ENCODE assay signal across 9 mouse cellular contexts in the genomic region with DNA sequence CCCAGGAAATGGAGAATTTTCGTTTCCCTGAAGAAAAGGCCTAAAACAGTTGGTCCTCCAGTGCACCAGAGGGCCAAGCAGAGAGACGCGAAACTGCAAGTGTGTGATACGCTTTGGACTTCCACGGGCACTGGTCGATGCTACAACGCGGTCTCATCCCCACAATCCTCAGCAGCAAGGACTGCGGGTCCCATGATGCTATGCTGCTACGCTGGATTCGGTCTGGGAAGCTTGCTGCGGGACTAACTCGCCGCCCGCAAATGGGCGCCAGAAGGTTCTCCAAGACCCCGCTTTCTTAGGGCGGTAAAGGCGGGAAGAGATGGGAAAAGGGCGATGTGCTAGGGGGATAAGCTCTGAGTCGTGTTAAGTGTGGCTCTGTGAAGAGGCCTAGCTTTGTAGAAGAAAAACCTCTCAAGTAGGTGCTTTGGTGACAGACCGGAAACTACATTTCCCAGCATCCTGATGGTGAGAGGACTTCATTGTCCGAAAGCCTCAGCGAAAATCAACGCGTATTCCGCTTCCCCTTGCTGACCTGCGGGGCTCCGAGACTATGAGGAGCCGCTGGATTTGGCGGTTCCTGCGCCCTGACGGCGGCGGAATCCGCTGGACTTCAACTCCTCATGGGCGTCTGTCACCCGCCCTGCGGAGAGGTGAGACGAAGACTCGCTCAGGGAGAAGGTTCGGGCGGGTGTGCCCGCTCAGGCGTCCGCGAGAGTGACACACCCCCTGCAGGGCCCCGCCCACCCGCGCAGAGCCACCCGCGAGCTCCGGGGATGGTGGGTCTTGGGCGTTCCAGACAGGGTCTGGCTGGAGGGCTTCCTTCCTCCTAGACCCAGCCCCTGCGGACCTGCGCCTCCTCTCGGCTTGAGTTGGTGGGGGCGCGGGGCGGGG. TPM values are rescaled to one million over a fixed set of nuclear protein-coding genes. Genes with fewer than 3 reads are reported as not detected.
DNase-seq lines count a peak whose midpoint lies in the region; ATAC-seq and TF ChIP-seq lines count a peak whose summit lies in the region.
"Had no signal": no experiment of that assay in that cellular context is flagged by ENCODE, and none has a peak within 500 bp of the region (broad histone marks: within the 10 kb centered on the region; RNA-seq: fewer than 3 reads in every experiment).

Gene Ccdc90b (plus strand): TSS at position 164 of the 891 bp plus-strand sequence.

- H3K4me1 ChIP-seq in brown adipose tissue, adult 24 weeks (ENCODE audit: control insufficient read depth, insufficient read depth, insufficient read length, low read length): no peaks in the 10 kb centered on the region
- no peaks in the 10 kb centered on the region for H3K4me1 ChIP-seq in heart, embryonic 11.5 days (ENCODE audit: control insufficient read depth, insufficient read depth, low read length)
- H3K4me1 ChIP-seq in kidney, embryonic 15.5 days: peaks cover 6% of the 10 kb centered on the region; the same call in 1 of the 2 replicates
- H3K4me1 ChIP-seq in limb, embryonic 15.5 days: peaks cover 4% of the 10 kb centered on the region; the same call in 1 of the 2 replicates
- no peaks in the 10 kb centered on the region for H3K4me1 ChIP-seq in midbrain, postnatal 0 days (ENCODE audit: insufficient read depth, low read length)

- TF ChIP-seq CTCF in C2C12 (IDR thresholded peaks at IDR 0.05; ENCODE audit: control insufficient read depth, insufficient read depth, insufficient read length): peak; percentile 53
- TF ChIP-seq CTCF in midbrain, postnatal 0 days (IDR thresholded peaks at IDR 0.05): peak; percentile 87

- H3K36me3 ChIP-seq in C2C12 (ENCODE audit: control insufficient read depth, insufficient read depth): peaks cover 4% of the 10 kb centered on the region
- H3K36me3 ChIP-seq in heart, embryonic 11.5 days (ENCODE audit: control insufficient read depth, insufficient read depth, low read length): no peaks in the 10 kb centered on the region
- H3K36me3 ChIP-seq in kidney, embryonic 15.5 days: peaks cover 6% of the 10 kb centered on the region
- H3K36me3 ChIP-seq in limb, embryonic 15.5 days: 0 out of 2 replicates have a peak, but pooled peaks cover 5% of the 10 kb centered on the region
- H3K36me3 ChIP-seq in midbrain, postnatal 0 days (ENCODE audit: insufficient read depth, low read length): peaks cover 7% of the 10 kb centered on the region
- H3K36me3 ChIP-seq: G1E had no signal

- under 1% methylated on average over 58 of the region's 60 CpGs for WGBS in heart, embryonic 11.5 days (ENCODE audit: insufficient replicate concordance)
- WGBS in kidney, embryonic 15.5 days: under 1% methylated on average over 60 of the region's 60 CpGs
- under 1% methylated on average over 60 of the region's 60 CpGs for WGBS in limb, embryonic 15.5 days
- under 1% methylated on average over 60 of the region's 60 CpGs for WGBS in midbrain, postnatal 0 days

- no peaks in the 10 kb centered on the region for H3K79me2 ChIP-seq in C2C12 (ENCODE audit: control insufficient read depth, insufficient read depth)

- peak within 1 kb of the TSS; percentile 89 for H3ac ChIP-seq in C2C12 (ENCODE audit: control insufficient read depth, insufficient read length, low read depth)

- H3K27ac ChIP-seq in brown adipose tissue, adult 24 weeks (replicated peaks; ENCODE audit: low read depth, low read length): peak within 1 kb of the TSS; percentile 96
- H3K27ac ChIP-seq in heart, embryonic 11.5 days (ENCODE audit: low read depth, low read length): peak within 1 kb of the TSS; percentile 96
- H3K27ac ChIP-seq in kidney, embryonic 15.5 days: peak within 1 kb of the TSS; percentile 99
- H3K27ac ChIP-seq in limb, embryonic 15.5 days: peak within 1 kb of the TSS; percentile 99
- H3K27ac ChIP-seq in midbrain, postnatal 0 days (ENCODE audit: low read depth, low read length): peak within 1 kb of the TSS; percentile 86

- DNase-seq in midbrain, postnatal 0 days (ENCODE audit: low spot score): peak; percentile 98
- DNase-seq in spleen, postnatal 10 days (ENCODE audit: low spot score in 2 of 2): peak; percentile 77

- peak within 1 kb of the TSS; percentile 51 for H3K4me3 ChIP-seq in C2C12 (ENCODE audit: insufficient read depth, poor library complexity, severe bottlenecking)
- H3K4me3 ChIP-seq in brown adipose tissue, adult 24 weeks (ENCODE audit: insufficient read depth, low read depth, low read length): peak within 1 kb of the TSS; percentile 90
- peak within 1 kb of the TSS; percentile 90 for H3K4me3 ChIP-seq in heart, embryonic 11.5 days (ENCODE audit: low read depth, low read length)
- H3K4me3 ChIP-seq in kidney, embryonic 15.5 days (replicated peaks): peak within 1 kb of the TSS; percentile 89
- peak within 1 kb of the TSS; percentile 90 for H3K4me3 ChIP-seq in limb, embryonic 15.5 days
- H3K4me3 ChIP-seq in midbrain, postnatal 0 days (ENCODE audit: low read depth, low read length): peak within 1 kb of the TSS; percentile 92

- H3K79me3 ChIP-seq in C2C12 (ENCODE audit: low read depth): no peaks in the 10 kb centered on the region

- no peaks in the 10 kb centered on the region for H3K27me3 ChIP-seq in C2C12 (ENCODE audit: control insufficient read depth, insufficient read depth, insufficient read length)
- H3K27me3 ChIP-seq in heart, embryonic 11.5 days (ENCODE audit: control insufficient read depth, insufficient read depth, low read length): no peaks in the 10 kb centered on the region
- H3K27me3 ChIP-seq in kidney, embryonic 15.5 days: no peaks in the 10 kb centered on the region
- no peaks in the 10 kb centered on the region for H3K27me3 ChIP-seq in limb, embryonic 15.5 days
- no peaks in the 10 kb centered on the region for H3K27me3 ChIP-seq in midbrain, postnatal 0 days (ENCODE audit: insufficient read depth, low read length)

- peak within 1 kb of the TSS; percentile 77 for H3K4me2 ChIP-seq in heart, embryonic 11.5 days
- peak within 1 kb of the TSS; percentile 61 for H3K4me2 ChIP-seq in kidney, embryonic 15.5 days
- peak within 1 kb of the TSS; percentile 48 for H3K4me2 ChIP-seq in limb, embryonic 15.5 days
- peak within 1 kb of the TSS; percentile 55 for H3K4me2 ChIP-seq in midbrain, postnatal 0 days (ENCODE audit: low read depth, low read length, poor library complexity, severe bottlenecking)

- peak within 1 kb of the TSS; percentile 89 for H3K9ac ChIP-seq in heart, embryonic 11.5 days (ENCODE audit: low read depth, low read length)
- peak within 1 kb of the TSS; percentile 70 for H3K9ac ChIP-seq in kidney, embryonic 15.5 days
- peak within 1 kb of the TSS; percentile 79 for H3K9ac ChIP-seq in limb, embryonic 15.5 days
- peak within 1 kb of the TSS; percentile 80 for H3K9ac ChIP-seq in midbrain, postnatal 0 days (replicated peaks; ENCODE audit: low read length, poor library complexity, severe bottlenecking)

- ATAC-seq in erythroid progenitor cell, adult 5-6 weeks (replicated peaks; ENCODE audit: low FRiP score, poor library complexity, severe bottlenecking): peak; percentile 85
- peak; percentile 98 for ATAC-seq in heart, embryonic 11.5 days (replicated peaks; ENCODE audit: insufficient number of reproducible peaks, low FRiP score, low TSS enrichment)
- ATAC-seq in kidney, embryonic 15.5 days (replicated peaks; ENCODE audit: low FRiP score): peak; percentile 99
- ATAC-seq in limb, embryonic 15.5 days (ENCODE audit: insufficient number of reproducible peaks, low FRiP score, low TSS enrichment, low read depth): peak; percentile 98
- ATAC-seq in midbrain, postnatal 0 days (ENCODE audit: low FRiP score): peak; percentile 98

- no peaks in the 10 kb centered on the region for H3K9me3 ChIP-seq in heart, embryonic 11.5 days (replicated peaks; ENCODE audit: control insufficient read depth, low read length)
- no peaks in the 10 kb centered on the region for H3K9me3 ChIP-seq in kidney, embryonic 15.5 days (replicated peaks)
- no peaks in the 10 kb centered on the region for H3K9me3 ChIP-seq in limb, embryonic 15.5 days
- no peaks in the 10 kb centered on the region for H3K9me3 ChIP-seq in midbrain, postnatal 0 days (ENCODE audit: low read length)

TF ChIP-seq in C2C12, 6 proteins besides CTCF, POLR2A, EP300 and RAD21:
- TF ChIP-seq USF1 (IDR thresholded peaks at IDR 0.05; ENCODE audit: low read depth) (no peak), MYOD1 (IDR thresholded peaks at IDR 0.05; ENCODE audit: control insufficient read depth, insufficient read length, low read depth) (no peak), MAX (IDR thresholded peaks at IDR 0.05) (no peak), MYOG (IDR thresholded peaks at IDR 0.05; ENCODE audit: control insufficient read depth, extremely low read depth, insufficient read length) (no peak), CEBPB (IDR thresholded peaks at IDR 0.05; ENCODE audit: low read depth) (no peak), FOSL1 (IDR thresholded peaks at IDR 0.05; ENCODE audit: insufficient read depth, low read length, poor library complexity, severe bottlenecking) (no peak)

RNA-seq across cellular contexts. Expression of gene Ccdc90b, which starts in this region (rescaled TPM):
- polyA plus RNA-seq in C2C12 (2012; fragmentation: generic; extraction: Trizol): 7.9 TPM
- 28.7 and 44.4 TPM in 2 replicates for polyA plus RNA-seq in brown adipose tissue, adult 24 weeks (2012; ENCODE audit: insufficient read depth, insufficient read length, missing spikeins)
- total RNA-seq in erythroid progenitor cell, adult 5-6 weeks (2015; ENCODE audit: low replicate concordance): 3.2 and 8.4 TPM in 2 replicates
- 2.3 and 2.8 TPM in 2 replicates for total RNA-seq in erythroid progenitor cell, adult 5-6 weeks (2017; ENCODE audit: low replicate concordance)
- polyA plus RNA-seq in heart, embryonic 11.5 days (2014; fragmentation: Nextera tagmentation; extraction: Ambion mirVana): 49.8 and 57.3 TPM in 2 replicates
- polyA plus RNA-seq in kidney, embryonic 15.5 days (2015; fragmentation: Nextera tagmentation; extraction: Ambion mirVana): 48.5 and 57.3 TPM in 2 replicates
- 50.9 and 53.1 TPM in 2 replicates for polyA plus RNA-seq in limb, embryonic 15.5 days (2015; fragmentation: Nextera tagmentation; extraction: Ambion mirVana)
- total RNA-seq in midbrain, postnatal 0 days (2014; rRNA removed): 39.6 and 52.2 TPM in 2 replicates
- 44.1 and 47.3 TPM in 2 replicates for polyA plus RNA-seq in midbrain, postnatal 0 days (2015; fragmentation: Nextera tagmentation; extraction: Ambion mirVana)
- total RNA-seq: G1E had no signal
- polyA plus RNA-seq: G1E had no signal

Comparison
In these comparisons a context has a peak if more than half of its experiments do, and no peak if none do; other contexts are left out.
1. Peak in every context shown above with its lines: DNase-seq, ATAC-seq, H3K4me3 ChIP-seq and H3K27ac ChIP-seq.